Mouse (Mus musculus) megakaryocyte, embryonic 14.5 days (primary cell): Measurements from ENCODE around the gene Abca6. TPM values are rescaled to one million over a fixed set of nuclear protein-coding genes. Genes with fewer than 3 reads are reported as not detected.

Source experiments
- H3K27me3 ChIP-seq: replicated peaks from 2 replicates; pipeline ENCODE3; 2012; ENCODE audit warnings: inconsistent platforms
- H3K36me3 ChIP-seq: replicated peaks from 2 replicates; pipeline ENCODE3; 2012; ENCODE audit warnings: low read length, inconsistent platforms, mixed read lengths
- H3K4me1 ChIP-seq: 2 replicates; pipeline ENCODE4 v1.6.1; 2012; ENCODE audit warnings: inconsistent platforms
- H3K4me3 ChIP-seq: replicated peaks from 2 replicates; pipeline ENCODE3; 2012; ENCODE audit warnings: moderate library complexity, mild to moderate bottlenecking, inconsistent platforms
- H3K9me3 ChIP-seq: 2 replicates; pipeline ENCODE4 v1.6.1; 2012; ENCODE audit warnings: inconsistent platforms
- FLI1 ChIP-seq: IDR thresholded peaks from 2 replicates; pipeline ENCODE4 v1.6.1; 2012; ENCODE audit warnings: low read length, inconsistent platforms, mixed read lengths
- GATA1 ChIP-seq: IDR thresholded peaks from 3 replicates; pipeline ENCODE4 v1.6.1; 2012; ENCODE audit warnings: mixed read lengths, low read length, inconsistent platforms, borderline replicate concordance
- polyA plus RNA-seq: library from polyadenylated mRNA; stranded (reverse); fragments of >175 nt; gene quantifications from 2 replicates; pipeline ENCODE4 v1.2.3, GENCODE M21; 2012; ENCODE audit warnings: low replicate concordance; ENCODE audit not compliant: insufficient read depth

Gene Abca6
- polyA plus RNA-seq, 1 experiment = not detected

GRCm38 (mm10) chr11:110155985-110156384 lies 95.6 kb downstream of the Abca6 start:
- no peak for TF ChIP-seq GATA1
- no peak for TF ChIP-seq FLI1

GRCm38 (mm10) chr11:110147640-110148039 lies 103.9 kb downstream of the Abca6 start:
- no peaks in the 10 kb centered on the region for H3K4me1 ChIP-seq
- H3K36me3 ChIP-seq = no peaks in the 10 kb centered on the region
- H3K27me3 ChIP-seq = no peaks in the 10 kb centered on the region
- H3K4me3 ChIP-seq = no peak overlapping the region
- TF ChIP-seq GATA1 (no peak), FLI1 (no peak)
- 0 out of 2 replicates have a peak, but pooled peaks cover 9% of the 10 kb centered on the region for H3K9me3 ChIP-seq

More at GRCm38 (mm10) chr11:110155985-110156384, 95.6 kb downstream of the Abca6 start:
- H3K9me3 ChIP-seq = peaks cover 4% of the 10 kb centered on the region; the same call in 1 of the 2 replicates
- H3K27me3 ChIP-seq = no peaks in the 10 kb centered on the region
- no peaks in the 10 kb centered on the region for H3K36me3 ChIP-seq
- H3K4me1 ChIP-seq = no peaks in the 10 kb centered on the region
- no peak overlapping the region for H3K4me3 ChIP-seq

- no peaks in the 10 kb centered on the region for H3K4me1 ChIP-seq
- H3K36me3 ChIP-seq = no peaks in the 10 kb centered on the region
- 0 out of 2 replicates have a peak, but pooled peaks cover 9% of the 10 kb centered on the region for H3K9me3 ChIP-seq
- H3K27me3 ChIP-seq = no peaks in the 10 kb centered on the region
- no peak for TF ChIP-seq FLI1
- H3K4me3 ChIP-seq = no peak overlapping the region
These were observed 106.2 kb downstream of the Abca6 start for GRCm38 (mm10) chr11:110145421-110145820.

- Histone ChIP-seq H3K36me3 (no peaks in the 10 kb centered on the region), H3K4me1 (no peaks in the 10 kb centered on the region), H3K4me3 (no peak overlapping the region), H3K9me3 (no peaks in the 10 kb centered on the region), H3K27me3 (no peaks in the 10 kb centered on the region)
- TF ChIP-seq GATA1 (no peak), FLI1 (no peak)
These were observed 120.8 kb downstream of the Abca6 start for GRCm38 (mm10) chr11:110130760-110131159.

Other genes with a start within 250 kb of the Abca6 start
- not detected in 2 replicates for gene Abca8a, start 155.8 kb downstream of the Abca6 start, polyA plus RNA-seq
- not detected in 2 replicates for gene Abca9, start 83.6 kb downstream of the Abca6 start, polyA plus RNA-seq
- gene Abca5, start 85.9 kb upstream of the Abca6 start, polyA plus RNA-seq = not detected in 2 replicates
- gene Map2k6, start 147.3 kb upstream of the Abca6 start, polyA plus RNA-seq = 0.36 TPM in 1 of 2 replicates, not detected in the other